Mouse (Mus musculus) neural tube, embryonic 11.5 days (tissue): ENCODE measurements around the gene Zeb2. TPM values are rescaled to one million over a fixed set of nuclear protein-coding genes. Genes with fewer than 3 reads are reported as not detected.
A peak's percentile ranks its signal among the peaks of the same experiment; 100 is the strongest.

Experiments
- ATAC-seq: fragments of 200-750 bp; cut with Nextera tagmentation; 2 replicates; pipeline ENCODE4 v1.8.0; 2017; ENCODE audit warnings: moderate number of reproducible peaks, mild to moderate bottlenecking, moderate TSS enrichment, moderate library complexity; ENCODE audit not compliant: insufficient read depth, low FRiP score, low TSS enrichment
- DNase-seq: peaks from one replicate; pipeline ENCODE4 v3.0.0-alpha.2; 2015; ENCODE audit warnings: low spot score
- H3K27ac ChIP-seq: fragments of 300-500 bp; sonication (generic); 2 replicates; pipeline ENCODE4 v1.5.1; 2014; ENCODE audit warnings: low read depth, mild to moderate bottlenecking, low read length
- H3K27me3 ChIP-seq: fragments of 300-500 bp; sonication (generic); 2 replicates; pipeline ENCODE4 v1.6.1; 2014; ENCODE audit warnings: mild to moderate bottlenecking, low read length, mixed read lengths; ENCODE audit not compliant: control insufficient read depth, insufficient read depth
- H3K36me3 ChIP-seq: fragments of 300-500 bp; sonication (generic); 2 replicates; pipeline ENCODE4 v1.6.1; 2014; ENCODE audit warnings: mild to moderate bottlenecking, low read length, moderate library complexity, mixed read lengths; ENCODE audit not compliant: control insufficient read depth, insufficient read depth
- H3K4me1 ChIP-seq: fragments of 300-500 bp; sonication (generic); 2 replicates; pipeline ENCODE4 v1.6.1; 2014; ENCODE audit warnings: low read length, mixed read lengths; ENCODE audit not compliant: control insufficient read depth, insufficient read depth
- H3K4me2 ChIP-seq: fragments of 300-500 bp; sonication (generic); 2 replicates; pipeline ENCODE4 v1.6.1; 2014; ENCODE audit warnings: low read depth, mild to moderate bottlenecking, moderate library complexity
- H3K4me3 ChIP-seq: fragments of 300-500 bp; sonication (generic); 2 replicates; pipeline ENCODE4 v1.5.1; 2014; ENCODE audit warnings: low read depth, low read length
- H3K9ac ChIP-seq: fragments of 300-500 bp; sonication (generic); 2 replicates; pipeline ENCODE4 v1.6.1; 2014; ENCODE audit warnings: mild to moderate bottlenecking, low read length
- H3K9me3 ChIP-seq: fragments of 300-500 bp; sonication (generic); 2 replicates; pipeline ENCODE4 v1.6.1; 2016; ENCODE audit warnings: low read length; ENCODE audit not compliant: control insufficient read depth
- WGBS: fragments of 180-500 bp; shearing (Covaris S2); extraction: QIAGEN DNeasy Blood & Tissue Kit; methylation state at CpG from one replicate; pipeline ENCODE4 v1.1.7; 2014; 5-methylcytosine and 5-hydroxymethylcytosine counted together
- polyA plus RNA-seq: library from polyadenylated mRNA; unstranded; fragments of >200 nt; fragmentation: Nextera tagmentation; extraction: Ambion mirVana; gene quantifications from 2 replicates; pipeline ENCODE4 v1.2.1, GENCODE M21; 2014

Zeb2 gene
- polyA plus RNA-seq, 1 experiment from 2014 or later: 55.9 TPM

- no peaks in the 10 kb centered on the region for H3K27me3 ChIP-seq
- no peaks in the 10 kb centered on the region for H3K36me3 ChIP-seq
- peaks cover 15% of the 10 kb centered on the region; the same call in 1 of the 2 replicates for H3K4me1 ChIP-seq
- no peak overlapping the region for H3K9ac ChIP-seq
- no peaks in the 10 kb centered on the region for H3K9me3 ChIP-seq
- DNase-seq: no peak
- H3K27ac ChIP-seq: no peak overlapping the region
- no peak for ATAC-seq
- no peak overlapping the region for H3K4me2 ChIP-seq
- WGBS: 70% methylated on average over 7 of the region's 7 CpGs
- no peak overlapping the region for H3K4me3 ChIP-seq
Observed at GRCm38 (mm10) chr2:45068792-45069550, 48.2 kb downstream of the Zeb2 start.

- Histone ChIP-seq H3K4me3 (no peak overlapping the region), H3K4me2 (no peak overlapping the region), H3K27me3 (no peaks in the 10 kb centered on the region), H3K36me3 (no peaks in the 10 kb centered on the region), H3K4me1 (peaks cover 20% of the 10 kb centered on the region), H3K9me3 (no peaks in the 10 kb centered on the region), H3K27ac (0 out of 2 replicates have a peak overlapping the region, but pooled peaks have one; percentile 39), H3K9ac (no peak overlapping the region)
- no peak for DNase-seq
- ATAC-seq: no peak
- WGBS: 17% methylated on average over 5 of the region's 5 CpGs
Observed at GRCm38 (mm10) chr2:45067116-45067515, 50.1 kb downstream of the Zeb2 start.

- Histone ChIP-seq H3K27me3 (no peaks in the 10 kb centered on the region), H3K9ac (no peak overlapping the region), H3K4me2 (peak overlapping the region; percentile 12; the same call in 1 of the 2 replicates), H3K27ac (peak overlapping the region; percentile 73), H3K36me3 (no peaks in the 10 kb centered on the region), H3K4me1 (peaks cover 18% of the 10 kb centered on the region), H3K9me3 (no peaks in the 10 kb centered on the region), H3K4me3 (no peak overlapping the region)
- ATAC-seq (no peak; the same call in 1 of the 2 replicates), DNase-seq (no peak)
- 8% methylated on average over 7 of the region's 7 CpGs for WGBS
Observed at GRCm38 (mm10) chr2:45063300-45063890, 53.8 kb downstream of the Zeb2 start.

- Histone ChIP-seq H3K27me3 (no peaks in the 10 kb centered on the region), H3K9ac (no peak overlapping the region), H3K4me2 (no peak overlapping the region), H3K27ac (no peak overlapping the region), H3K4me1 (peaks cover 15% of the 10 kb centered on the region), H3K4me3 (no peak overlapping the region), H3K9me3 (no peaks in the 10 kb centered on the region), H3K36me3 (no peaks in the 10 kb centered on the region)
- WGBS: 69% methylated on average over 6 of the region's 6 CpGs
- ATAC-seq (no peak), DNase-seq (no peak)
Observed at GRCm38 (mm10) chr2:45062136-45062535, 55.1 kb downstream of the Zeb2 start.

DNA sequence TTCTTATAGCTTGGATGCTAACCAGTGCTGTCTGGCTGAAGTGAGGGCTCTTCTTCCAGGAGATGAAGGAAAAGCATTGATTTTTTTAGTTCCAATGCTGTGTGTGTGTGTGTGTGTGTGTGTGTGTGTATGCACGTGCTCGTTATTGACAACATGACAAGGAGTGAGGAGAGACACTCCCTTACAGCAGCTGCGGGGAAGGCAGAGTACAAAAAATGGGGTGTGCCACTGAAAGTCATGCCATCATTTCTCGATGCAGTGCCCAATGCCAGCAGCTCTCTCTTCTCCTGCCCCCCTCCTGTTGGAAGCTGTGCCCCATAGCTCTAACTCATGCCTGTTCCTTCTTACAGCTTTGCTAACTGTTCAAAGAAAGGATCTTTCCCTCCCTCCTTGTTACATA lies 56.4 kb downstream of the Zeb2 start:
- no peak overlapping the region for H3K27ac ChIP-seq
- no peak overlapping the region for H3K4me3 ChIP-seq
- DNase-seq (no peak), ATAC-seq (no peak)
- H3K4me1 ChIP-seq: peaks cover 15% of the 10 kb centered on the region
- H3K4me2 ChIP-seq: no peak overlapping the region
- no peak overlapping the region for H3K9ac ChIP-seq
- H3K36me3 ChIP-seq: no peaks in the 10 kb centered on the region
- 93% methylated on average over 4 of the region's 4 CpGs for WGBS
- H3K9me3 ChIP-seq: no peaks in the 10 kb centered on the region
- no peaks in the 10 kb centered on the region for H3K27me3 ChIP-seq

GRCm38 (mm10) chr2:45060202-45060601 lies 57.0 kb downstream of the Zeb2 start:
- Histone ChIP-seq H3K36me3 (no peaks in the 10 kb centered on the region), H3K27ac (no peak overlapping the region), H3K4me1 (peaks cover 15% of the 10 kb centered on the region), H3K4me3 (no peak overlapping the region), H3K4me2 (no peak overlapping the region), H3K27me3 (no peaks in the 10 kb centered on the region), H3K9ac (no peak overlapping the region), H3K9me3 (no peaks in the 10 kb centered on the region)
- ATAC-seq: no peak
- 79% methylated on average over 9 of the region's 9 CpGs for WGBS
- no peak for DNase-seq

GRCm38 (mm10) chr2:45059599-45059998 lies 57.6 kb downstream of the Zeb2 start:
- H3K36me3 ChIP-seq: no peaks in the 10 kb centered on the region
- peaks cover 15% of the 10 kb centered on the region for H3K4me1 ChIP-seq
- H3K27me3 ChIP-seq: no peaks in the 10 kb centered on the region
- no peak overlapping the region for H3K9ac ChIP-seq
- no peak for DNase-seq
- H3K27ac ChIP-seq: no peak overlapping the region
- no peaks in the 10 kb centered on the region for H3K9me3 ChIP-seq
- WGBS: 92% methylated on average over 4 of the region's 4 CpGs
- no peak for ATAC-seq
- H3K4me3 ChIP-seq: no peak overlapping the region
- H3K4me2 ChIP-seq: no peak overlapping the region

- Histone ChIP-seq H3K27ac (no peak overlapping the region), H3K4me2 (no peak overlapping the region), H3K9me3 (no peaks in the 10 kb centered on the region), H3K4me1 (peaks cover 15% of the 10 kb centered on the region), H3K36me3 (no peaks in the 10 kb centered on the region), H3K9ac (no peak overlapping the region), H3K27me3 (no peaks in the 10 kb centered on the region), H3K4me3 (no peak overlapping the region)
- WGBS: 87% methylated on average over 12 of the region's 12 CpGs
- DNase-seq (no peak), ATAC-seq (no peak)
Observed at GRCm38 (mm10) chr2:45059010-45059409, 58.2 kb downstream of the Zeb2 start.

- no peaks in the 10 kb centered on the region for H3K36me3 ChIP-seq
- no peak for ATAC-seq
- WGBS: 83% methylated on average over 9 of the region's 9 CpGs
Observed at GRCm38 (mm10) chr2:45058183-45058582, 59.0 kb downstream of the Zeb2 start.

More at GRCm38 (mm10) chr2:45058183-45058582, 59.0 kb downstream of the Zeb2 start:
- no peak overlapping the region for H3K9ac ChIP-seq
- H3K27ac ChIP-seq: no peak overlapping the region
- H3K9me3 ChIP-seq: no peaks in the 10 kb centered on the region
- H3K4me1 ChIP-seq: peaks cover 12% of the 10 kb centered on the region
- H3K27me3 ChIP-seq: no peaks in the 10 kb centered on the region
- H3K4me3 ChIP-seq: no peak overlapping the region
- no peak overlapping the region for H3K4me2 ChIP-seq
- DNase-seq: no peak
